Mouse (Mus musculus): ENCODE results near the gene Mrpl11. TPM values are rescaled to one million over a fixed set of nuclear protein-coding genes. Genes with fewer than 3 reads are reported as not detected.
A peak's percentile ranks its signal among the peaks of the same experiment; 100 is the strongest.

The Mrpl11 gene
- 110 and 111 TPM in 2 replicates for polyA plus RNA-seq (2014; fragmentation: Nextera tagmentation; extraction: Ambion mirVana)

DNA sequence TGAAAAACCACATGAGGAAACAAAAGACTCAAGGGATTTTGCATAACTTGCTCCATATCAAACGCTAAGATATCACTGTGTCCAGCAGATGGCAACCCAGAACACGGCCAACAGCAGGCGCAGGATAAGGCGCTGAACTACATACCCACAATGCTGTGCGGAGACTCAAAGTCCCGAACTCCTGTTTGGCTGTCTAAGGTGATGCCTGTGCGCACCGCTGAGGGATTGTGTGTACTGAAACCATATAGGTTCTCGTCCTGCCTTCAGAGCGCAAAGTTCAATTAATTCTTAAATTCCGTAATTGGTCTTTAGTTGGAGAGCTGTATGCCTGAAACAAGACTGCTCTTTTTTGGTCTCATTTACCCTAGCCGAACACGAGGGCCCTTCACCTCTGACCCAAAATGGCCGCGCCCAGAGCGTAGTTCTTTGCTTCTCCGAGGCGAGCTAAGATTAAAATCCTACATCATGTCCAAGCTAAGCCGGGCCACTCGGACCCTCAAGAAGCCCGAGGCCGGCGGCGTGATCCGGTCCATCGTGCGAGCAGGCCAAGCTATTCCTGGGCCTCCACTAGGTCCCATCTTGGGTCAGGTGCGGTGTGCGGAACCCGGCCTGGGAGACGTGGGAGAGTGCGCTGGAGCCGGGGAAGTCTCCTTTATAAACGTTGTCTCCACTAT is at the start of gene Mrpl11:
TSS of gene Mrpl11 (plus strand) at position 220 of the 674 bp plus-strand sequence.
- H3K27ac ChIP-seq (replicated peaks in 1 of 2; ENCODE audit: control insufficient read depth in 1 of 2, insufficient read depth in 1 of 2, low read depth in 2 of 2, low read length in 2 of 2), result peak within 1 kb of the TSS; percentile 65 to 69
- H3K36me3 ChIP-seq (ENCODE audit: control insufficient read depth, insufficient read depth, low read length), result peaks cover 29% of the 10 kb centered on the region
- ATAC-seq (ENCODE audit: insufficient number of reproducible peaks, insufficient read depth, low FRiP score, low read depth), result peak; percentile 91
- peaks cover 0 to 5% of the 10 kb centered on the region in 2 experiments; a peak in 2 of 4 replicates for H3K4me1 ChIP-seq (ENCODE audit: control insufficient read depth in 2 of 2, insufficient read depth in 2 of 2, low read length in 2 of 2)
- under 1% methylated on average over 34 of the region's 34 CpGs for WGBS
- H3K4me2 ChIP-seq (ENCODE audit: low read length), result peak within 1 kb of the TSS; percentile 72
- H3K9me3 ChIP-seq (ENCODE audit: control insufficient read depth, low read length), result no peaks in the 10 kb centered on the region
- peak within 1 kb of the TSS; percentile 81 for H3K9ac ChIP-seq (ENCODE audit: low read length)
- peak within 1 kb of the TSS; percentile 71 to 91 for H3K4me3 ChIP-seq (ENCODE audit: control insufficient read depth in 1 of 2, insufficient read depth in 1 of 2, low read depth in 1 of 2, low read length in 2 of 2)
- no peaks in the 10 kb centered on the region; the same call in 1 of the 2 replicates for H3K27me3 ChIP-seq (ENCODE audit: control insufficient read depth, insufficient read depth, low read length)

DNA sequence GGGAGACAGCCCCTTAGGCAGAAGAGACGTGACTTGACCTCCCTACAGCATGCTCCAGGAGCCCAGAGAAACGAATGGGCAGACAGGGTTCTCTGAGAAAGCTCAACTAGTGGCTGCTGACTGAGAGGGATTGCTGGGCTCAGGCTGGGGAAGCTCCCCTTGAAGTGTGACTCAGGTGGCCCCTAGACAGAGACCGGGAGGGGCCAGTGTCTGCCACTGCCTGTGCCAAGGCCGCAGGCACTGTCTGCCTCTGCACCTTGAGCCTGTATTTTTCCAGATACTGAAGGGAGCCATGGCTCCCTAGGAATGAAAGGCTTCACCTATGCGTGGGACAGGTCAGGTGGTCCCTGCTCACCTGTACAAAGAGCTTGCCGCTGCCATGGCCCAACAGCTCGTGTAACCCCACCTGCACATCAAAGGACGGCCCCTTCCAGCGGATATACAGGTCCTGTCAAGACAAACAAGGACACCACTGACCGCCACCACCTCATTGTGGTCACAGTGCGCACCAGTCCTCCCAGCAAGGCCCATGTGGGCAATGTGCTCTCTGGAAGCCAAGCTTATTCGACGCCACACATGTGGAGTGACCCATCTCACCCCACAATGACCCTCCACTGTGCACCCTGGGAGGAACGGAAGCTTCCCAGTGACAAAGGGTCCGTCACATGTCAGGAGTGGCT is 45.9 kb upstream of the Mrpl11 start:
- Histone ChIP-seq H3K4me2 (ENCODE audit: low read length) (no peak overlapping the region), H3K4me1 (ENCODE audit: control insufficient read depth in 2 of 2, insufficient read depth in 2 of 2, low read length in 2 of 2) (no peaks in the 10 kb centered on the region), H3K27ac (replicated peaks in 1 of 2; ENCODE audit: control insufficient read depth in 1 of 2, insufficient read depth in 1 of 2, low read depth in 2 of 2, low read length in 2 of 2) (no peak overlapping the region), H3K9ac (ENCODE audit: low read length) (no peak overlapping the region), H3K36me3 (ENCODE audit: control insufficient read depth, insufficient read depth, low read length) (peaks cover 99% of the 10 kb centered on the region), H3K9me3 (ENCODE audit: control insufficient read depth, low read length) (no peaks in the 10 kb centered on the region), H3K4me3 (ENCODE audit: control insufficient read depth in 1 of 2, insufficient read depth in 1 of 2, low read depth in 1 of 2, low read length in 2 of 2) (no peak overlapping the region), H3K27me3 (ENCODE audit: control insufficient read depth, insufficient read depth, low read length) (no peaks in the 10 kb centered on the region)
- 94% methylated on average over 15 of the region's 15 CpGs for WGBS
- ATAC-seq (ENCODE audit: insufficient number of reproducible peaks, insufficient read depth, low FRiP score, low read depth), result no peak

DNA sequence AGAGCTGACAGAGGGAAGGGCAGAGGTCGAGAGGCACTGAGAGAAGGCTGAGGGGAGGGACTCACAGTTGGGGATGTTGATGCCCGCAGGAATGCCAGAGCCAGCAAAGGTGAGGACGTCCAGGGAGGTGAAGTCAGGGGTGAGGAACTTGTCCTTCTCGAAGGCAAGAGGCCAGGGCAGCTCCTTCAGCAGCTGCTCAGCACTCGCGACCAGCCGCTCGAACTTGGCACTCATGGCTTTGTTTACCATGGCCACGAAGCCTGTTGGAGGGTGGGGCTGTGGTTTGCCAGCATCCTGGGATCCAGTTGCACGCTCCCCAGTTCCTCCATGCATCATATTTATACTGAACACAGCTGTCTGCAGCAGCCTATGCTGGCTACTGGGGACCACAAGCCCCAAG is 45.1 kb upstream of the Mrpl11 start:
- ATAC-seq (ENCODE audit: insufficient number of reproducible peaks, insufficient read depth, low FRiP score, low read depth), result no peak
- Histone ChIP-seq H3K4me1 (ENCODE audit: control insufficient read depth in 2 of 2, insufficient read depth in 2 of 2, low read length in 2 of 2) (no peaks in the 10 kb centered on the region), H3K4me3 (ENCODE audit: control insufficient read depth in 1 of 2, insufficient read depth in 1 of 2, low read depth in 1 of 2, low read length in 2 of 2) (no peak overlapping the region), H3K36me3 (ENCODE audit: control insufficient read depth, insufficient read depth, low read length) (peaks cover 99% of the 10 kb centered on the region), H3K27ac (replicated peaks in 1 of 2; ENCODE audit: control insufficient read depth in 1 of 2, insufficient read depth in 1 of 2, low read depth in 2 of 2, low read length in 2 of 2) (no peak overlapping the region), H3K9me3 (ENCODE audit: control insufficient read depth, low read length) (no peaks in the 10 kb centered on the region), H3K27me3 (ENCODE audit: control insufficient read depth, insufficient read depth, low read length) (no peaks in the 10 kb centered on the region), H3K9ac (ENCODE audit: low read length) (no peak overlapping the region), H3K4me2 (ENCODE audit: low read length) (no peak overlapping the region)
- 84% methylated on average over 10 of the region's 10 CpGs for WGBS

- no peak overlapping the region for H3K4me3 ChIP-seq (ENCODE audit: control insufficient read depth in 1 of 2, insufficient read depth in 1 of 2, low read depth in 1 of 2, low read length in 2 of 2)
- H3K9me3 ChIP-seq (ENCODE audit: control insufficient read depth, low read length), result no peaks in the 10 kb centered on the region
- H3K4me2 ChIP-seq (ENCODE audit: low read length), result no peak overlapping the region
- H3K4me1 ChIP-seq (ENCODE audit: control insufficient read depth in 2 of 2, insufficient read depth in 2 of 2, low read length in 2 of 2), result no peaks in the 10 kb centered on the region
- no peaks in the 10 kb centered on the region for H3K27me3 ChIP-seq (ENCODE audit: control insufficient read depth, insufficient read depth, low read length)
- H3K27ac ChIP-seq (replicated peaks in 1 of 2; ENCODE audit: control insufficient read depth in 1 of 2, insufficient read depth in 1 of 2, low read depth in 2 of 2, low read length in 2 of 2), result no peak overlapping the region
- peaks cover 96% of the 10 kb centered on the region for H3K36me3 ChIP-seq (ENCODE audit: control insufficient read depth, insufficient read depth, low read length)
- 85% methylated on average over 6 of the region's 6 CpGs for WGBS
- no peak overlapping the region for H3K9ac ChIP-seq (ENCODE audit: low read length)
- no peak for ATAC-seq (ENCODE audit: insufficient number of reproducible peaks, insufficient read depth, low FRiP score, low read depth)
These were observed 42.3 kb upstream of the Mrpl11 start for GRCm38 (mm10) chr19:4919652-4920051.

- peaks cover 53% of the 10 kb centered on the region for H3K36me3 ChIP-seq (ENCODE audit: control insufficient read depth, insufficient read depth, low read length)
- H3K4me3 ChIP-seq (ENCODE audit: control insufficient read depth in 1 of 2, insufficient read depth in 1 of 2, low read depth in 1 of 2, low read length in 2 of 2), result no peak overlapping the region
- peaks cover 8 to 12% of the 10 kb centered on the region in 2 experiments for H3K4me1 ChIP-seq (ENCODE audit: control insufficient read depth in 2 of 2, insufficient read depth in 2 of 2, low read length in 2 of 2)
- no peaks in the 10 kb centered on the region for H3K9me3 ChIP-seq (ENCODE audit: control insufficient read depth, low read length)
- no peak overlapping the region for H3K9ac ChIP-seq (ENCODE audit: low read length)
- no peak for ATAC-seq (ENCODE audit: insufficient number of reproducible peaks, insufficient read depth, low FRiP score, low read depth)
- H3K4me2 ChIP-seq (ENCODE audit: low read length), result no peak overlapping the region
- H3K27me3 ChIP-seq (ENCODE audit: control insufficient read depth, insufficient read depth, low read length), result no peaks in the 10 kb centered on the region
- WGBS, result 96% methylated on average over 11 of the region's 11 CpGs
- no peak overlapping the region for H3K27ac ChIP-seq (replicated peaks in 1 of 2; ENCODE audit: control insufficient read depth in 1 of 2, insufficient read depth in 1 of 2, low read depth in 2 of 2, low read length in 2 of 2)
These were observed 36.7 kb upstream of the Mrpl11 start for GRCm38 (mm10) chr19:4925121-4925860.

DNA sequence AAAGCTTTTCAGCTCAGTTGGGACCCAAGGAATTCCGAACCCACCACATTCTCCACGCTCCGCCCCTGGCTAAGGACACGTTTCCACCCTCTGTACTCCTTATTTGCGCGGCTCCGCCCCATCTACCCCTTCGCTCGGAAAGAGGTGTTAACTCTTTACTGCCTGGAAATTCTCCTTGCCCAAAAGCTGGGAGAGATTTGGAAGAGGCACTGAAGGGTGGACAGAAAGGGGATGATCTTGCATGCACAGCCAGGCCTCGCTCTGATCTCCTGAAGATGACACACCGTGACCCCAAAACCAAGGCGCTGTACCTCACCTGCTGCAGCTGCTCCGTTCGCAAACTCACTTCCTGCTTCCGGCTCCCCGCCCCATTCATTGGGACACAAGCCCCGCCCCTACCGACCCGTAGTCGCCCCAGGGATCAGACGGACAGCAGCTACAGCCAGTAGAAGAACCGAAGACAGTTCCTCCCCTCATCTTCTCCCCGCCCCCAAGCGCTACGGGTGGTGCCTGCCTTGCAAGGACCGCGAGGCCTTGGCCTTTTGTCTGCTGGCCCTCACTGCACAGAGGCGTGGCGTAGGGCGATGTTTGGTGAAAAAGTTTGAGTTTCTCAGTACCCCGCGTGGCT is 33.9 kb upstream of the Mrpl11 start, which contains the start of gene Dpp3:
TSS of gene Dpp3 (minus strand) at position 384 of the 628 bp plus-strand sequence.
- Histone ChIP-seq H3K36me3 (ENCODE audit: control insufficient read depth, insufficient read depth, low read length) (peaks cover 26% of the 10 kb centered on the region), H3K27ac (replicated peaks in 1 of 2; ENCODE audit: control insufficient read depth in 1 of 2, insufficient read depth in 1 of 2, low read depth in 2 of 2, low read length in 2 of 2) (peak within 1 kb of the TSS; percentile 22 to 34; a peak in 2 of 4 replicates), H3K4me1 (ENCODE audit: control insufficient read depth in 2 of 2, insufficient read depth in 2 of 2, low read length in 2 of 2) (peaks cover 8 to 12% of the 10 kb centered on the region in 2 experiments), H3K9me3 (ENCODE audit: control insufficient read depth, low read length) (no peaks in the 10 kb centered on the region), H3K4me2 (ENCODE audit: low read length) (peak within 1 kb of the TSS; percentile 66), H3K9ac (ENCODE audit: low read length) (peak within 1 kb of the TSS; percentile 74), H3K4me3 (ENCODE audit: control insufficient read depth in 1 of 2, insufficient read depth in 1 of 2, low read depth in 1 of 2, low read length in 2 of 2) (peak within 1 kb of the TSS; percentile 64 to 82), H3K27me3 (ENCODE audit: control insufficient read depth, insufficient read depth, low read length) (no peaks in the 10 kb centered on the region)
- WGBS, result 1% methylated on average over 32 of the region's 32 CpGs
- peak; percentile 98 for ATAC-seq (ENCODE audit: insufficient number of reproducible peaks, insufficient read depth, low FRiP score, low read depth)

DNA sequence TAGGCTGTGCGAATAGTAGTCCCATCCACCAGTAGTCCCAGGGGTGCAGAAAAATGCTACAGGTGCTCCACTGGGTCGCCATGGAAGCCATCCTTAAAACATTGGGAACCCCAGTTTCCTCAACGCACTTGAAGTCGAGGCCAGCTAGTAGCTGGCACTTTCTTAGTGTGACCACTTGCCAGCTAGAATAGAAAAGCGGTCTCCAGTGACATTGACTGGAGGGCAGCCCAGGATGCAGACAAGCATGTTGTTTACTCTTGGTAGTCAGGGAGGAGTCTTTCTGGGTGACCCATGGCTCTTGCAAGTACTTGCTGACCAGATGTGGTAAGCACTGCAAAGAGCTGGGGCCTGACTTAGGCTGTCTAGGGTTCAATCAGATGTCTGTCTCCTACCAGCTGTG is 33.2 kb upstream of the Mrpl11 start:
- H3K27ac ChIP-seq (replicated peaks in 1 of 2; ENCODE audit: control insufficient read depth in 1 of 2, insufficient read depth in 1 of 2, low read depth in 2 of 2, low read length in 2 of 2), result peak overlapping the region in 1 of 2 experiments; percentile 34; a peak in 1 of 4 replicates
- peaks cover 18% of the 10 kb centered on the region for H3K36me3 ChIP-seq (ENCODE audit: control insufficient read depth, insufficient read depth, low read length)
- H3K9ac ChIP-seq (ENCODE audit: low read length), result peak overlapping the region; percentile 74
- H3K4me1 ChIP-seq (ENCODE audit: control insufficient read depth in 2 of 2, insufficient read depth in 2 of 2, low read length in 2 of 2), result peaks cover 8 to 12% of the 10 kb centered on the region in 2 experiments
- H3K27me3 ChIP-seq (ENCODE audit: control insufficient read depth, insufficient read depth, low read length), result 0 out of 2 replicates have a peak, but pooled peaks cover 2% of the 10 kb centered on the region
- no peaks in the 10 kb centered on the region for H3K9me3 ChIP-seq (ENCODE audit: control insufficient read depth, low read length)
- 65% methylated on average over 5 of the region's 5 CpGs for WGBS
- no peak for ATAC-seq (ENCODE audit: insufficient number of reproducible peaks, insufficient read depth, low FRiP score, low read depth)
- peak overlapping the region in 1 of 2 experiments; percentile 64; a peak in 1 of 4 replicates for H3K4me3 ChIP-seq (ENCODE audit: control insufficient read depth in 1 of 2, insufficient read depth in 1 of 2, low read depth in 1 of 2, low read length in 2 of 2)
- peak overlapping the region; percentile 66 for H3K4me2 ChIP-seq (ENCODE audit: low read length)
